Mouse (Mus musculus): ENCODE data around the gene Ago3.

GRCm38 (mm10) chr4:126434094-126434493 lies 4.7 kb upstream of the Ago3 start:
- TF ChIP-seq CTCF (conservative IDR thresholded peaks at IDR 0.05; ENCODE audit: low read length) (no peak), POU5F1 (IDR thresholded peaks at IDR 0.05; ENCODE audit: borderline replicate concordance, low read length) (no peak)

Measured in E14TG2a.4 (cell line).